Mouse (Mus musculus) C2C12 (cell line): Measurements from ENCODE around the gene Kcng3. TPM values are rescaled to one million over a fixed set of nuclear protein-coding genes. Genes with fewer than 3 reads are reported as not detected.

Experiments used
- H3K27me3 ChIP-seq: one replicate; pipeline ENCODE4 v1.6.1; 2011; ENCODE audit not compliant: control insufficient read depth, insufficient read depth, insufficient read length
- H3K36me3 ChIP-seq: one replicate; pipeline ENCODE4 v1.6.1; 2011; ENCODE audit not compliant: control insufficient read depth, insufficient read depth
- H3K4me3 ChIP-seq: one replicate; pipeline ENCODE4 v1.5.1; 2011; ENCODE audit warnings: mild to moderate bottlenecking, control low read depth; ENCODE audit not compliant: poor library complexity, insufficient read depth, severe bottlenecking
- H3K79me2 ChIP-seq: one replicate; pipeline ENCODE4 v1.6.1; 2011; ENCODE audit not compliant: control insufficient read depth, insufficient read depth
- H3K79me3 ChIP-seq: one replicate; pipeline ENCODE4 v1.6.1; 2011; ENCODE audit warnings: low read depth, control low read depth
- H3ac ChIP-seq: one replicate; pipeline ENCODE3; 2011; ENCODE audit warnings: low read depth; ENCODE audit not compliant: control insufficient read depth, insufficient read length
- CEBPB ChIP-seq: IDR thresholded peaks from one replicate; pipeline ENCODE4 v1.6.1; 2011; ENCODE audit warnings: low read depth, mild to moderate bottlenecking, control low read depth, moderate library complexity
- CTCF ChIP-seq: IDR thresholded peaks from one replicate; pipeline ENCODE4 v1.5.1; 2011; ENCODE audit not compliant: control insufficient read depth, insufficient read depth, insufficient read length
- FOSL1 ChIP-seq: IDR thresholded peaks from one replicate; pipeline ENCODE4 v1.8.0; 2011; ENCODE audit warnings: mild to moderate bottlenecking, low read length; ENCODE audit not compliant: poor library complexity, insufficient read depth, severe bottlenecking
- MAX ChIP-seq: IDR thresholded peaks from one replicate; pipeline ENCODE4 v1.6.1; 2011; ENCODE audit warnings: mild to moderate bottlenecking, control low read depth
- MYOD1 ChIP-seq: IDR thresholded peaks from one replicate; pipeline ENCODE4 v1.6.1; 2011; ENCODE audit warnings: low read depth; ENCODE audit not compliant: control insufficient read depth, insufficient read length
- MYOG ChIP-seq: IDR thresholded peaks from one replicate; pipeline ENCODE4 v1.6.1; 2011; ENCODE audit not compliant: control insufficient read depth, insufficient read length; ENCODE audit errors: extremely low read depth
- USF1 ChIP-seq: IDR thresholded peaks from one replicate; pipeline ENCODE4 v1.6.1; 2011; ENCODE audit warnings: low read depth, mild to moderate bottlenecking, control low read depth, moderate library complexity
- polyA plus RNA-seq: library from polyadenylated mRNA; unstranded; fragments of >200 nt; fragmentation: generic; extraction: Trizol; gene quantifications from one replicate; pipeline ENCODE4 v1.2.1, GENCODE M21; 2012; ENCODE audit warnings: missing spikeins

Gene Kcng3
- polyA plus RNA-seq, 1 experiment, result not detected

GRCm38 (mm10) chr17:83554997-83555396, 76.7 kb downstream of the Kcng3 start:
- no peaks in the 10 kb centered on the region for H3K79me3 ChIP-seq
- H3K27me3 ChIP-seq, result no peaks in the 10 kb centered on the region
- no peak overlapping the region for H3ac ChIP-seq
- H3K4me3 ChIP-seq, result no peak overlapping the region
- H3K36me3 ChIP-seq, result no peaks in the 10 kb centered on the region
- H3K79me2 ChIP-seq, result no peaks in the 10 kb centered on the region
- TF ChIP-seq USF1 (no peak), CEBPB (no peak), CTCF (no peak), MAX (no peak), MYOG (no peak), FOSL1 (no peak), MYOD1 (no peak)

DNA sequence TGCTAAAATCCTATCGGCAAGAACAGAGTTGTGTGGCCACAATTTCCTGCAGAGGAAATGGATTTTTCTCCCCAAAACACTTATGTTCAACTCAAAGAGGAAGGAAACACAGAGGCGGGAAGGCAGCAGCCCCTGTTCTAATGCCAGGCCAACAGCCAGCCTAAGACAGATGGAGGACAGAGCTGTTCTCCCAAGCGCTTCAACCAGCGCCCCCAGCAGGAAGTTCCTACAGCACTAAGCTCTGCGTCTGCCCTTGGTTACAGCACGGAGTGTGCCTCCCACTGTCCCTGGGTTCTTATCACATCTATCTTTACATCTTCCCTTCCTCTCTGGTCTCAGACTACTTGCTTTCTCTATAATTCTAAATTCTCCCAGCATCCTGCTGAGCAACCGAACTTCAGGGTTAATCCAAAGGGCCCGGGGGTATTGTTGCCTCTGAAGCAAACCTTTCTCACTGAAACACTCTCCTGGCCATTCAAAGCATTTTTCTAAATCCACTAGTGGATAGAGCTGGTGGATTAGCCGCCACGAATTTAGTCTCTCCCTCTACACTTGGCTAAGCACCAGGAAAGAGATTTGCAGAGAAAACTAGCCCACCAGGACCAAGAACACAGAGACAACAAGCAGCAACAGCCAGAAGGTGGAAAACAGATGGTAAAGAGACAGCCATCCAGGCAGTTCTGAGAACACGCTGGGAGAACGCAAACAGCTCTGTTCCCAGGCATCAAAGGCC, 83.0 kb downstream of the Kcng3 start:
- Histone ChIP-seq H3K36me3 (no peaks in the 10 kb centered on the region), H3K79me3 (no peaks in the 10 kb centered on the region), H3K4me3 (no peak overlapping the region), H3K79me2 (no peaks in the 10 kb centered on the region), H3K27me3 (no peaks in the 10 kb centered on the region), H3ac (no peak overlapping the region)
- TF ChIP-seq FOSL1 (no peak), MAX (no peak), CTCF (no peak), USF1 (no peak), MYOD1 (no peak), CEBPB (no peak), MYOG (no peak)

DNA sequence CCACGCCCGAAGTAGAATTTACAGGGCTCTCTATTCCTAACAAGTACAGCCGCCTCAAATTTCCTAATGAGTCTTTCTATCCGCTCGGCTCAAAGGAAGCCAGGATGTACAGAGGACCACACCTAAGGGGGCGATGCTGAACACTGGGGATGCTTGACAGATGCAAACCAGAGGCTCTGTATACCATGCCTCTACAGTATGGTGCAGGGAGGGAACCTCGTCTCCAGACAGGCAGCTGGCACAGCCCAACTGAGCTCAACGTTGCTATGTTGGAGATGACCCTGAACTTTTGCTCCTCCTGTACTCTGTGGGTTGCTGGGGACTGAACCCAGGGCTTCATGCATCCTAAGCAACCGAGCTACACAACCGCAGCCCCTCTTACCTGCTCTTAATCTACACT, 84.5 kb downstream of the Kcng3 start:
- no peaks in the 10 kb centered on the region for H3K79me2 ChIP-seq
- H3K27me3 ChIP-seq, result no peaks in the 10 kb centered on the region
- H3K4me3 ChIP-seq, result no peak overlapping the region
- no peak overlapping the region for H3ac ChIP-seq
- H3K79me3 ChIP-seq, result no peaks in the 10 kb centered on the region
- no peaks in the 10 kb centered on the region for H3K36me3 ChIP-seq
- TF ChIP-seq MYOD1 (no peak), USF1 (no peak), MAX (no peak), CTCF (no peak), MYOG (no peak)

- H3K36me3 ChIP-seq, result no peaks in the 10 kb centered on the region
- H3K4me3 ChIP-seq, result no peak overlapping the region
- H3K27me3 ChIP-seq, result no peaks in the 10 kb centered on the region
- H3K79me2 ChIP-seq, result no peaks in the 10 kb centered on the region
- no peak overlapping the region for H3ac ChIP-seq
- TF ChIP-seq MYOD1 (no peak), USF1 (no peak), MYOG (no peak), CTCF (no peak), CEBPB (no peak), FOSL1 (no peak), MAX (no peak)
- no peaks in the 10 kb centered on the region for H3K79me3 ChIP-seq
Observed at GRCm38 (mm10) chr17:83545756-83546742, 85.6 kb downstream of the Kcng3 start.

DNA sequence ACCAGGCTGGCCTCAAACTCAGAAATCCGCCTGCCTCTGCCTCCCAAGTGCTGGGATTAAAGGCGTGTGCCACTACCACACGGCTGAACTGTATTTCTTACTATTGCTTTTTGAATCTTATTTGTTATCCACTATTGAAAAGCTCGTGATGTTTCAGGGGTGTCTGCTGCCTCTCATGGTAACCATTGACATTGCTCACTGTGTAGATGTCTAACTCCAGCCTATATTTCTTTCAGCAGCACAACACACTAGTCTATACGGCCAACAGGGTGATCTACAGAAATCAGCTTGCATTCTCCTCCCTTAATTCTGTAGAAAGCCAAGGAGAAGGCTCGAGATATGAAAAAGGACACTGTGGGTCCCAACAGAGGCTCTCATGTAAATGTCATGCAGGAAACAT, 86.4 kb downstream of the Kcng3 start:
- Histone ChIP-seq H3K79me2 (no peaks in the 10 kb centered on the region), H3K79me3 (no peaks in the 10 kb centered on the region), H3K4me3 (no peak overlapping the region), H3ac (no peak overlapping the region), H3K36me3 (no peaks in the 10 kb centered on the region), H3K27me3 (no peaks in the 10 kb centered on the region)
- TF ChIP-seq CTCF (no peak), CEBPB (no peak), MAX (no peak), USF1 (no peak), MYOD1 (no peak), MYOG (no peak), FOSL1 (no peak)
